Mouse (Mus musculus) stomach, adult 2 months (tissue): Measurements from ENCODE around the gene Xab2. TPM values are rescaled to one million over a fixed set of nuclear protein-coding genes. Genes with fewer than 3 reads are reported as not detected.

Source experiments
- polyA plus RNA-seq: library from polyadenylated mRNA; depleted of rRNA; stranded (reverse); fragments of >200 nt; gene quantifications from 2 replicates; pipeline ENCODE4 v1.2.3, GENCODE M21; 2012; rRNA removed

Gene Xab2
- polyA plus RNA-seq: 19.5 and 20.3 TPM in 2 replicates

DNA sequence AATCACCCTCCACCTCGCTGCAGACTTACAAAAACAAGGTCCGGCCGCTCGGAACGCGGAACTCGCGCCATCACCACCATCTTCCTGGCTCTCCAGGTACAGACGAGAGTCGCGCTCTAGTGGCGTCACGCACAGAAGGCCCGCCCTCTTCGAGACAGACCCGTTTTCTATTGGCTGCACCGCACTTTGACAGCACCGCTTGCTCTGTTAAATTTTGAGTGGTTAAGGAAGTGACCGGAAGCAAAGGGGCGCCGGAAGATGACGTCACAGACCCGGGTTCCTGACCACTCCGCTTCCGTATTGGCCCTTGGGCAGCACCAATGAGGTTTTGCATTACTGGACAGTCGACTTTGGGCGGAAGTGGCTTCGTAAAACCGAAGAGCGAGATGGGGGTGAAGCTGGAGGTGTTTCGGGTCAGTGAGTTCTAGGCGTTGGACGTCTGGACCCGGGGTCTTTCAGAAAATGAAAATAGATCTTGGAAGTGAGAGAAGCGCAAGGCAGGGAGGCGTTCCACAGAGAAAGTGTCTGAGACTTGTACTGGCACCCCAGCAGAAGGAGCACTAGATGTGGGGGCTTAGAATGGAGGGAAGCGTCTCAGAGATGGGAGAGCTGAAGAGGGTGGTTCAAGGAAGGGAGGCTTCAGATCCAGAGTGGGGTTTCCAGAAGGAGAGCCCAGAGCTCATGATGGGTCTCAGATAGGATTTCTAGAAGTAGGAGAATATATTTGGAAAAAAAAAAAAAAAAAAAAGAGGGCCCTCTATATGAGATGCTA is at the start of gene Xab2, which contains the start of gene Pet100:
Gene Xab2 (minus strand): TSS at position 118 of the 772 bp plus-strand sequence.
Gene Pet100 (plus strand): TSS at position 350 of the 772 bp plus-strand sequence.

DNA sequence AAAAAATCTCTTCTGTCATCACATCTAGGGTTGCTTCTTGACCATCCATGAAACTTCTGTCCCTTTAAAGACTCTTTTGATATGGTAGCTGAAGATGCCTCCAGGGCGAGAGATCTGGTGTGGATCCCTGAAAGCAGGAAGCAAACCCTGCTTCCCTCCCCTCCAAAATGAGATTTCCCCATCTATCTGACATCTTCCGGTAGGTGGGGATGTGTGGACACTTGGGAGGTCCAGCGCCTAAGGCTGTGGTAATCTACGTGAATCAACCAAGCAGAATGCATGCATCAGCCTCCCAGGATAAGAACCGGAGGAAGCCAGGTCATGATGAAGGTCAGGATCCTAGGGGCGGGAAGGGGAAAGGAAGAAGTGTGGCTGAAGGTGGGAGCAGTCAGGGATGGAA is 44.4 kb upstream of the Xab2 start, which contains the start of gene Mcemp1:
Gene Mcemp1 (plus strand): TSS at position 248 of the 400 bp plus-strand sequence.

DNA sequence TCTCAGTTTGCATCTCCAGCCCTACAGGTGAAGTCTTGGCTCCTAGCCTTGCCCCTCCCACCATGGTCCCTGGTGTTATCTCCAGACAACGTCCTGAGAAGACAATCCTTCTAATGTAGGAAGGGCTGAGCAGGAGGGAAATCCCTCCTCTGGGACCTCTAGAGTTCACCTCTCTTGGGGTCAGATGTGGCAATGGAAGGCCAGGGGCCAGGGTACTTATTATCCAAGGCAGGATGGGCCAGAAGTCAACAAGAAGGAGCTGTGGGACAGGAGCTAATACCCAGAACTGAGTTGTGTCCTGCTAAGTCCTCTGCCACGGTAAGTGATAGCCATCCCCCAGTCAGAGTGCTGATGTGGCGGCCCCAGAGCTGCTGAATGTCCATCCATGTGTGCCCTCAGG is 34.4 kb upstream of the Xab2 start, which contains the start of gene Retn:
Gene Retn (plus strand): TSS at position 245 of the 400 bp plus-strand sequence.

DNA sequence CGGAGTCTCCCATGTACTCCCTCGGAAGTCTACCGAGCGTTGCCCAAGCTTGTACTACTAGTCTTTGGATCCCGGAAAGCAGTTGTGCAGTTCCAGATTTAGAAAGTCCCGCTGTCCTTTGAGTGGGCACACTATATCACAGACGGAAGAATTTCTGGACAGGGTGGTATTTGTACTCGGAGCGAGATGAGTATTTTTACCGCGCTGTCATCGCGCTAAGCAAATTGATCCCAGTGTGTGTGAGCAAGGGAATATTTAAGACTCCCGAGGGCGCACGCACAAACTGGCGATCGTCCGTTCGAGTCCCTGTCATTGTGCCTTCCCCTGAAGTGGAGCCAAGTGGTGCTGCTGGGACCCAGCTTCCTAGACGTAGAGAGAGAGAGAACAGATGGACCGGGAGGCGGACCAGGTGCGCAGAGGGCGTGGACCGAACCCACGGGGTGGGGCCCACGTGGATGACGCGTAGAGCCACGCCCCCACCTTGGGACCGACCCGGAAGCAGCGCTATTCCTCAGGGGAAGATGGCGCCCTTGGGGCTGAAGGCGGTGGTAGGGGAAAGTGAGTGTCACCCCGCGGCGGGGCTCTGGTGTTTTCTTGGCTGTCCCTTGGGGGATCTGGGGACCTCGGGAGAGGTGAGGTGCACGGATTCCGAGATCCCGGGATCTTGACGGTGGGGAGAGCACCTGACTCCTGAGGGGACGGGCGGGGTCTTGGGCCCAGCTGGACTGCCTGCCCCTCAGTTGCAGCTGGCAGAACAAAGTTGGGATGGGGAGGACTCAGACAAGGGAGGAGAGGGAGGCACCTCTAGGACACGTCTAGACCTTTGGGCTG is 9.7 kb upstream of the Xab2 start, which contains the start of gene Stxbp2:
Gene Stxbp2 (plus strand): TSS at position 309 of the 831 bp plus-strand sequence.

DNA sequence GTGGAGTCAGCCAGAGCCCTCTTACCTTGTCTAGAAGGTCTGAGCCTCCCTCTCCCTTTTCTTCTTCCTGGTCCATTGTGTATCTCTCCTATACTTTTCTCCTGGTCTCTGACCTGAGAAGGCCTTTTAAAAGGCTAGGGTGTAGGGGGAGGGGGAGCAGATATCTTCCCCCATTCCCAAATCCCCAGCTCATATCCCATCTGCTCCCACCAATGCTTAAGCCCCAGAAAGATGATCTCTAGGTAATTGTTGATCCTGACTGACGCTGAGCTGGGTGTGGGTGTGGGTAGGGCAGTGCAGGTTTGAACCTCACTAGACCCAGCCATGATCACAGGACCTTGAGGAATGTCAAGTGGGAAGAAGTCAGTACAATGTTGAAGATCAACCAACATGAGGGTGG is 4.3 kb upstream of the Xab2 start, which contains the start of gene Pcp2:
Gene Pcp2 (minus strand): TSS at position 101 of the 400 bp plus-strand sequence.

DNA sequence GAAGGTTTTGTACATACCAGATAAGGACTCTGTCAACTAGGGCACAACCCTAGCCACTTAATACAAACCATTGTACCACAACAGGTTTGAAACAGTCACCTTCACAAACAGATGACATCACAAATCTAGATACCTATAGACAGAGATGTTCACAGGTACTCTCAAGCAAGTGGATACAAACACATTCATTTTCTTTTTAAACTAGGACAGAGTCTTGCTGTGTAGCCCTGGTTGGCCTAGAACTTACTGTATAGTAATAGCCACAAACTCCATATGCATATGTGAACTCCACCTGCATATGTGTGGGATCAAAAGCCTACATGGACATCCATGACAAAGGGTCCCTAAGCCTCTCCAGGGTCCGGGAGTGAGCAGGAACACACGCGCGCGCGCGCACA is 34.1 kb downstream of the Xab2 start, which contains the start of gene Camsap3:
Gene Camsap3 (plus strand): TSS at position 301 of the 398 bp plus-strand sequence.

DNA sequence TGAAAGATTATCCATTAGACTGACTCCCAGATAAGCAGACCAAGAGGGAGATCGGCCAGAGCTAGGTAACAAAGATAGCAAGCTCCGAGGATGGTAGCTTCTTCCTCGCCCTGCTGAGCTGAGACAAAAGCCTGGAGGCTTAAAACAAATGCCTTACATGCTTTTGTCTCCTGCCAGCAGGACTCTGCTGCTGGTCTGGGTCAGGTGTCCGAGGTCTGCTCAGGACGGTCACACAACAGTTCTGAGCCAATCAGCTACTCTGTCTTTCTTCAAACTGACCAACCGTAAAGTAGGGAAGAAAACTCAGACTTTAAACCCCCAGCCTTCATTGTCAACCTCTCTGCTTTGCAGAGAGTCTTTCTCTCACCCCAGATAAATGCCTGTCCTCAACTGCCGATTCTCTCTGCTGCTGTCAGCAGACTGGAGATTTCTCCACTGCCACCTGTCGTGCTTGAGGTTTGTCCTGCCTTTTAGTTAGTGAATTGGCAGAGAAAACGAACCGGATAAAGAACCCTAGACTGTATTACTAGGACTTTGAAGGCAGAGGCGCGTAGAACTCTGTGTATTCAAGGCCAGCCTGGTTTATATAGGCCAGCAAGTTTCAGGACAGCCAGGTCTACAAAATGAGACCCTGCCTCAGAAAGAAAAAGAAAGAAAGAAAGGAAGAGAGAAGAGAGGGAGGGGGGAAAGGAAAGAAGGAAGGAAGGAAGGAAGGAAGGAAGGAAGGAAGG is 53.3 kb downstream of the Xab2 start, which contains the start of gene C330021F23Rik:
Gene C330021F23Rik (plus strand): TSS at position 350 of the 731 bp plus-strand sequence.

Other genes starting within 250 kb of the Xab2 start
- 18.9 and 21.2 TPM in 2 replicates for gene Arhgef18, start 228.3 kb downstream of the Xab2 start, polyA plus RNA-seq
- 7.2 and 10.4 TPM in 2 replicates for gene Pex11g, start 153.6 kb downstream of the Xab2 start, polyA plus RNA-seq
- 0.04 and 0.67 TPM in 2 replicates for gene Tex45, start 150.5 kb downstream of the Xab2 start, polyA plus RNA-seq
- gene Zfp358, start 128.2 kb downstream of the Xab2 start, polyA plus RNA-seq: 25.1 and 33.9 TPM in 2 replicates
- 245 and 262 TPM in 2 replicates for gene Mcoln1, start 120.9 kb downstream of the Xab2 start, polyA plus RNA-seq
- gene Pnpla6, start 105.9 kb downstream of the Xab2 start, polyA plus RNA-seq: 24.4 and 27.9 TPM in 2 replicates
- gene C330021F23Rik, start 53.3 kb downstream of the Xab2 start, polyA plus RNA-seq: 0.10 TPM in 1 of 2 replicates, not detected in the other
- gene Camsap3, start 34.0 kb downstream of the Xab2 start, polyA plus RNA-seq: 68.5 and 86.0 TPM in 2 replicates
- 2.4 and 3.1 TPM in 2 replicates for gene Pet100, start 232 bp upstream of the Xab2 start, polyA plus RNA-seq
- not detected in 2 replicates for gene Pcp2, start 4.2 kb upstream of the Xab2 start, polyA plus RNA-seq
- gene Stxbp2, start 9.6 kb upstream of the Xab2 start, polyA plus RNA-seq: 140 and 167 TPM in 2 replicates
- 0.47 and 2.3 TPM in 2 replicates for gene Retn, start 34.5 kb upstream of the Xab2 start, polyA plus RNA-seq
- not detected in 2 replicates for gene Mcemp1, start 44.4 kb upstream of the Xab2 start, polyA plus RNA-seq
- 0.49 and 1.4 TPM in 2 replicates for gene Fcor, start 51.0 kb upstream of the Xab2 start, polyA plus RNA-seq
- gene Trappc5, start 55.0 kb upstream of the Xab2 start, polyA plus RNA-seq: 14.4 and 24.6 TPM in 2 replicates
- 0.03 and 0.15 TPM in 2 replicates for gene Fcer2a, start 72.9 kb upstream of the Xab2 start, polyA plus RNA-seq
- gene Clec4g, start 99.3 kb upstream of the Xab2 start, polyA plus RNA-seq: 0.08 TPM in 1 of 2 replicates, not detected in the other
- 0.23 TPM in 1 of 2 replicates, not detected in the other for gene Cd209a, start 127.7 kb upstream of the Xab2 start, polyA plus RNA-seq
- gene Cd209e, start 233.0 kb upstream of the Xab2 start, polyA plus RNA-seq: 0.03 TPM in 2 replicates